Mouse (Mus musculus): ENCODE measurements around the gene Kcp. TPM values are rescaled to one million over a fixed set of nuclear protein-coding genes. Genes with fewer than 3 reads are reported as not detected.
A peak's percentile ranks its signal among the peaks of the same experiment; 100 is the strongest.

Kcp gene
- polyA plus RNA-seq (2015; fragmentation: Nextera tagmentation; extraction: Ambion mirVana) = 20.3 and 20.7 TPM in 2 replicates

DNA sequence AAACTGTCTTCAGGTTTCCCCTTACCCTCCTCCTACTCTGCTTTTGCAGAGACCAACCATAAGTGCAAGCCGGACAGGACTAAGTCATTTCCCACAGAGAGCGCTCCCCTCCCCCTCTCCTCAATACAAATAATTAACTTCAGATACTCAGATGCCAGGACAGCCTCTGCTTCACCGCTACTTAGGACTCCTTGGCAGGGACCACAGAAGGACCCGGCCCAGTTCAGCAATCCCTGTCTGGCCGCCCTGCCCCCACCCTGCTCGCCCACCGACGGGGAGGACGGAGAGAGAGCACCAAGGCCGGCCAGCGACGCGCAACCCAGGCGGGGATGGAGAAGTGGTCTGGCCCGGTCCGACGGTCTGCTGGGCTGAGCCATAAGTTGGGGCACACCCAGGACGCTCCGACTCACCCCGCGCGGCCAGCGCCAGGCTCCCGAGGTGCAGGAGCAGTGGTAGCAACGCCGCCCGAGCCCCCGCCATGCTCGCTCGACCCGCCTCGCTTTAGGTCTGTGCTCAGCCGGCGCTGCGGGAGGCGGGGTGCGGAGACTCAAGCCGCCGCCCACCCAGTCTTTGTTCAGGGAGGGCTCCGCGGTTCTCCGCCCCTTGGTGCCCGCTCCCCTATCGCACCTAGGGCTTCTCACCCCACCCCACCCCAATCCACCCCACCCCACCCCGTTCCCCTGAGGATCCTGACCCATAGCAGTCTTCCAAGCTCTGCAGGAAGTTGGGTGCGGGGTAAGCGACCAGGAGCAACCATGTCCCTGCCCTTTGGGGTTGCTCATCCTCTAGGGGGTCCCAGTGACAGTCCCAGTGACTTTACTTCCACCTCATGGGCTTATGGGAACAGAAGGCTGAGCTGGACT is at the start of gene Kcp:
TSS of gene Kcp (minus strand) at position 506 of the 863 bp plus-strand sequence.
- Histone ChIP-seq H3K4me2 (peak within 1 kb of the TSS; percentile 72), H3K9me3 (no peaks in the 10 kb centered on the region), H3K4me1 (peaks cover 24% of the 10 kb centered on the region), H3K4me3 (replicated peaks) (peak within 1 kb of the TSS; percentile 54), H3K27ac (peak within 1 kb of the TSS; percentile 28; the same call in 1 of the 2 replicates), H3K9ac (peak within 1 kb of the TSS; percentile 31), H3K27me3 (replicated peaks) (no peaks in the 10 kb centered on the region), H3K36me3 (no peaks in the 10 kb centered on the region)
- peak; percentile 51 for ATAC-seq (ENCODE audit: insufficient read depth, low FRiP score, low read depth)
- WGBS = 1% methylated on average over 38 of the region's 47 CpGs

DNA sequence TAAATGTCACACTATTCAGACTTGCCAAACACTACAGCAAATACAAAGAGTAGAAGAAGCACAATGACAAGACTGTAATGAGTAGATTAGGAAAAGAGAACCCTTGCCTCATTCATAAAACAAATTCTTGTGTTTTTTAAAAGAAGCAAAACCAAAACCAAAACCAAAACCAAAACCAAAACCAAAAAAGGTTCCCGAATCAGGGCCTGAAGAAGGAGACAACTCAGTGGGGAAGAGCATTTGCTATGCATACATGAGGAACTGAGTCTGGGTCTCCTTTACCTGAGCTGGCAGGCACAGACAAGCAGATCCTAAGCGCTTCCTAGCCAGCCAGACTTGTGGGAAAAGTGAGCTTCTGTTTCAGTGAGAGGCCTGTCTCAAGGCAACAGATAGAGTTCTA is 49.4 kb upstream of the Kcp start:
- Histone ChIP-seq H3K9me3 (no peaks in the 10 kb centered on the region), H3K27me3 (replicated peaks) (no peaks in the 10 kb centered on the region), H3K27ac (no peak overlapping the region), H3K4me1 (no peaks in the 10 kb centered on the region), H3K9ac (no peak overlapping the region), H3K4me3 (replicated peaks) (no peak overlapping the region), H3K4me2 (no peak overlapping the region), H3K36me3 (peaks cover 38% of the 10 kb centered on the region)
- 94% methylated on average over 2 of the region's 2 CpGs for WGBS
- ATAC-seq (ENCODE audit: insufficient read depth, low FRiP score, low read depth) = no peak

DNA sequence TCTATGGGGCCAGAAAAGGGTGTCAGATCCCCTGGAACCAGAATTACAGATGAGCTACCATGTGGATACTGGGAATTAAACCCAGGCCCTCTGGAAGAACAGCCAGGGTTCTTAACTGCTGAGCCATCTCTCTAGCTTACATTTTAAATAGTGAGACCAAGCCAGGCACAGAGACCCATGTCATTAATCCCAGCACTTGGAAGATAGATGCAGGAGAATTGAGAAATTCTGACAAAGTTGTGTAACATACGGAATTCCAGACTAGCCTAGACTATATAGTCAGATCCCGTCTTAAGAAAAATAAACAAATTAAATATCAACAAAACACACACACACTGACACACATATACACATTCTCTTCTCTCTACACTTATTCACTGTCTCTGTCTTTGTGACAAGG is 44.8 kb upstream of the Kcp start:
- no peak overlapping the region for H3K4me2 ChIP-seq
- no peak overlapping the region for H3K4me3 ChIP-seq (replicated peaks)
- no peaks in the 10 kb centered on the region for H3K9me3 ChIP-seq
- ATAC-seq (ENCODE audit: insufficient read depth, low FRiP score, low read depth) = no peak
- peaks cover 43% of the 10 kb centered on the region for H3K36me3 ChIP-seq
- no peaks in the 10 kb centered on the region for H3K4me1 ChIP-seq
- H3K9ac ChIP-seq = no peak overlapping the region
- no peaks in the 10 kb centered on the region for H3K27me3 ChIP-seq (replicated peaks)
- WGBS = 54% methylated on average over 2 of the region's 2 CpGs
- H3K27ac ChIP-seq = no peak overlapping the region

DNA sequence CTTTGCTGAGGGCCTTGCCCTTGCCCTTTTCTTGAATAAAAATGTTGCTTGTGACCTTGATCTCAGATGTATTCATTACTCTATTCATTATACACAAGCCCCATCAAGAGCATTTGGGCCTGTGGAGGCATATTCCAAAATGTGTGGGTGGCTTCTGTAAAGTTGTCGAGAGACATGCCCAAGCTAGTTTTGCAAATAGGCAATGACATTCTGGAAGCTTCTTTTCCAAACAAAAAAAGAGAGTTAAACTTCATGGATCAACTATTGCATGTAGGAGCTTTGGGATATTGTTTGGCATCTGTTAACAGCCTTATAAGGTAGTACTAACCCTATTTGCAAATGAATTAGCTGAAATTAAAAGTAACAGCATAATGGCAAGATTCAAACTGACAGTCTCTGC is 40.3 kb upstream of the Kcp start:
- Histone ChIP-seq H3K4me3 (replicated peaks) (no peak overlapping the region), H3K9ac (no peak overlapping the region), H3K27ac (peak overlapping the region; percentile 50; the same call in 1 of the 2 replicates), H3K4me2 (no peak overlapping the region), H3K4me1 (no peaks in the 10 kb centered on the region), H3K27me3 (replicated peaks) (no peaks in the 10 kb centered on the region), H3K36me3 (peaks cover 44% of the 10 kb centered on the region; the same call in 1 of the 2 replicates), H3K9me3 (no peaks in the 10 kb centered on the region)
- 90% methylated on average over 1 of the region's 1 CpGs for WGBS
- ATAC-seq (ENCODE audit: insufficient read depth, low FRiP score, low read depth) = no peak

DNA sequence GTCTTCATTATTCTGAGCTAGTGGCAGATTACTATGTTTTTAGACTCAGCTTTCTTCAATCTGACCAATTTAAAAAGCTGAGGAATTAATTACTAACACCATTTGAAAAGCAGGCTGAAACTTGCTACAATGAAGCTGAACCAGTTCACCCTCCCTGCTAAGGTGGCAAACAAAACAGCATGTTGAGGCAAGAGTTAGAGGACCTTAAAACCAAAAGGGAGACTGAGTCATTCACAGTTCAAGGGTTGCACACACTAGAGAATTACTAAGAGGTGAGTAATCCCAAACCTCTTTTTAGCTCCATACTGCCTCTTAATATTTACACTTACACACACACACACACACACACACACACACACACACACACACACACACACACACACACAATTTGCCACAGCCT is 39.8 kb upstream of the Kcp start:
- Histone ChIP-seq H3K9ac (no peak overlapping the region), H3K27me3 (replicated peaks) (no peaks in the 10 kb centered on the region), H3K27ac (no peak overlapping the region), H3K4me2 (no peak overlapping the region), H3K4me1 (no peaks in the 10 kb centered on the region), H3K36me3 (peaks cover 49% of the 10 kb centered on the region; the same call in 1 of the 2 replicates), H3K9me3 (no peaks in the 10 kb centered on the region), H3K4me3 (replicated peaks) (no peak overlapping the region)
- ATAC-seq (ENCODE audit: insufficient read depth, low FRiP score, low read depth) = peak; percentile 35; the same call in 1 of the 2 replicates

DNA sequence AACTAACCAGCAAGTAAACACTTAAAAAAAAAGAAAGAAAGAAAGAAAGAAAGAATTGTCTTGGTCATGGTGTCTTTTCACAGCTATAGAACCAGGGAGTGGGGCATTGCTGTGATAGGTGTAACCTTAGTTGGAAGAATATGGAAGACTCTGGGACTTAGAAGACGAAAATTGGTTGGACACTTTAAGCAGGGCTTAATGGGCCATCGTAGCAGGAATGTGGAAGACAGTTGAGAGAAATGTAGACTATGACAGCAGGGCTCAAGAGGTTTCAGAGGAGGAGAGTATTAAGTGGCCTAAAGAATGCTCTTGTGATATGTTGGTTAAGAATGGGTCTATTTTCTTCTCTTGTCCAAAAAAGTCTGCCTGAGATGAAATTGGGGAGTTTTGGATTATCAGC is 37.9 kb upstream of the Kcp start:
- no peak overlapping the region for H3K9ac ChIP-seq
- no peaks in the 10 kb centered on the region for H3K4me1 ChIP-seq
- ATAC-seq (ENCODE audit: insufficient read depth, low FRiP score, low read depth) = no peak
- whole genome bisulfite sequencing = 98% methylated on average over 2 of the region's 2 CpGs
- H3K4me3 ChIP-seq (replicated peaks) = no peak overlapping the region
- no peak overlapping the region for H3K27ac ChIP-seq
- no peaks in the 10 kb centered on the region for H3K27me3 ChIP-seq (replicated peaks)
- H3K4me2 ChIP-seq = no peak overlapping the region
- peaks cover 45% of the 10 kb centered on the region for H3K36me3 ChIP-seq
- no peaks in the 10 kb centered on the region for H3K9me3 ChIP-seq

DNA sequence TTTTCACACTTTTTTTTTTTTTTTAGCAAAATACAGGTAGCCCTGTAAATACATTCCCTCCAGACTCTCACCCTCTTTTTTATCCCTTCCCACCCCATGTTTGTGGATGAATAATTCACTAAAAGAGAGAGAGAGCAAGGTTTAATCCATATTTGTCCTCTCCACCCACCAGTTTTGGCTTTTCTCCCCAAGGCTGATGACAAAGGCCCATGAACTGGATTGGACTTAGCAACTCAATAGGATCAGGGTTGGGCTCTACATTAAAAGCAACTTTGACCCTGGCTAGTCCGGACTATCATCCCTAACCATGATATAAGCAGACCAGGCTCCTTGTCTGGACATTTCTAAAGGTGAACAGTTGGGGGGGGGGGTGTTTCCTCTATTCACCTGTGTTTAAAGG is 33.2 kb upstream of the Kcp start:
- no peaks in the 10 kb centered on the region for H3K4me1 ChIP-seq
- ATAC-seq (ENCODE audit: insufficient read depth, low FRiP score, low read depth) = no peak
- H3K27me3 ChIP-seq (replicated peaks) = no peaks in the 10 kb centered on the region
- H3K4me3 ChIP-seq (replicated peaks) = no peak overlapping the region
- peaks cover 40% of the 10 kb centered on the region for H3K36me3 ChIP-seq
- no peak overlapping the region for H3K9ac ChIP-seq
- WGBS = 83% methylated on average over 1 of the region's 1 CpGs
- no peak overlapping the region for H3K4me2 ChIP-seq
- no peaks in the 10 kb centered on the region for H3K9me3 ChIP-seq
- no peak overlapping the region for H3K27ac ChIP-seq

DNA sequence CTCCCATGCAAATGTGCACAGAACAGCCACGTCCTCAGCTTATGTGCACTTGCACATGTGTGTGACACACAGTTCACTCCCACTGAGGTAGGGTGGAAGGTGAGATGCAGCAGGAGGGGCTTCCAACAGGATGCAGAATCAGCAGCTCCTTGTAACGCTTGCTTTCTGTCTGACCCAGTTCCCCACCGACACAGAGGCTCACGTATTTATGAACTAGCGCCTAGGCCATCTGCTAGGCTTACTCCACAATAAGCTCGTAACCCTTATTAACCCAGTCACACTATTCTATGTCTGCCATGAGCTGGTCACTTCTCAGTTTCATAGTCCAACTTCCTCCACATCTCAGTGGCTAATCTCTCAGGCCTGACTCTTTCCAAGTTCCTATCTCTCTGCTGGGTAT is 32.5 kb upstream of the Kcp start:
- Histone ChIP-seq H3K4me2 (no peak overlapping the region), H3K36me3 (peaks cover 33% of the 10 kb centered on the region), H3K27me3 (replicated peaks) (no peaks in the 10 kb centered on the region), H3K9ac (no peak overlapping the region), H3K9me3 (no peaks in the 10 kb centered on the region), H3K4me1 (peaks cover 3% of the 10 kb centered on the region; the same call in 1 of the 2 replicates), H3K27ac (no peak overlapping the region), H3K4me3 (replicated peaks) (no peak overlapping the region)
- 78% methylated on average over 6 of the region's 6 CpGs for WGBS
- ATAC-seq (ENCODE audit: insufficient read depth, low FRiP score, low read depth) = no peak

DNA sequence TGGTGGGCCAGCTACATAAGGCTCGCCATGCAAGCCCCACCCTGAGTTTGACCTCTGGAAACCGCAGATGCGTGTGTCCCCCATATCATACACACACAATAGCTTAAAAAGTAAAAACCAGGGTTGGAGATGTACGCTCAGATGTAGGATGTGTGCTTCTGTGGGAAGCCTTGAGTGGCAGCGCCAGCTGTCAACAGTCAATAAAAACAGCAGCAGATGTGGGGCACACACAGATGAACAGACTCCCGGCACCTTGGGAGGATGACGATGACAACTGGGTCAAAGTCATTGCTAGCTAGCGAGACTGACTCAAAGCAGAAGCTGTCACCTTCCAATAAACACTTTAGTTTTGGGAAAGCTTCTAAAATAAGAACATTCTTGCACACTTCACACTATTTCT is 31.8 kb upstream of the Kcp start:
- Histone ChIP-seq H3K9me3 (no peaks in the 10 kb centered on the region), H3K27me3 (replicated peaks) (no peaks in the 10 kb centered on the region), H3K9ac (no peak overlapping the region), H3K4me2 (no peak overlapping the region), H3K4me1 (peaks cover 3% of the 10 kb centered on the region; the same call in 1 of the 2 replicates), H3K4me3 (replicated peaks) (no peak overlapping the region), H3K36me3 (peaks cover 27% of the 10 kb centered on the region), H3K27ac (no peak overlapping the region)
- ATAC-seq (ENCODE audit: insufficient read depth, low FRiP score, low read depth) = no peak
- 81% methylated on average over 8 of the region's 8 CpGs for WGBS

DNA sequence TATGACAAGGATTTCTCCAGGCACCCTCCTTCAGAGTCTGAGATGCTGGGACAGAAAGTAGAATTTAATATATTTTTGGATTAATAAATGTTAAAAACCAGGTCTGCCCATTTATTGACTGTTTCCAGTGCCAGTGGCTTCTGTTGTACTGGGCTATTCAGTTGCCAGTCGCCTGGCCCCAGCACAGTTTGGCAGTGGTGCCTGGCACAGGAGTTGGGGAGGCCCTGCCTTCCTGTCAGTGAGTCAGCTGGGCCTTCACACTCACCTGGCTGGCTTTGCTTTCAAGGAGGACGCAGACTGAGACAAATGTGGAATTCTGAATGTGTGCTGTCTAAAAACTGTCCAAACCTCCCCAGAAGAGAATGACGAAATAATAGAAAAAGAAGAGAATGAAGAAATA is 29.5 kb upstream of the Kcp start:
- no peak overlapping the region for H3K27ac ChIP-seq
- no peak overlapping the region for H3K9ac ChIP-seq
- peaks cover 3% of the 10 kb centered on the region; the same call in 1 of the 2 replicates for H3K4me1 ChIP-seq
- WGBS = 83% methylated on average over 3 of the region's 3 CpGs
- H3K9me3 ChIP-seq = no peaks in the 10 kb centered on the region
- H3K27me3 ChIP-seq (replicated peaks) = no peaks in the 10 kb centered on the region
- peaks cover 18% of the 10 kb centered on the region for H3K36me3 ChIP-seq
- no peak overlapping the region for H3K4me3 ChIP-seq (replicated peaks)
- no peak for ATAC-seq (ENCODE audit: insufficient read depth, low FRiP score, low read depth)
- no peak overlapping the region for H3K4me2 ChIP-seq

DNA sequence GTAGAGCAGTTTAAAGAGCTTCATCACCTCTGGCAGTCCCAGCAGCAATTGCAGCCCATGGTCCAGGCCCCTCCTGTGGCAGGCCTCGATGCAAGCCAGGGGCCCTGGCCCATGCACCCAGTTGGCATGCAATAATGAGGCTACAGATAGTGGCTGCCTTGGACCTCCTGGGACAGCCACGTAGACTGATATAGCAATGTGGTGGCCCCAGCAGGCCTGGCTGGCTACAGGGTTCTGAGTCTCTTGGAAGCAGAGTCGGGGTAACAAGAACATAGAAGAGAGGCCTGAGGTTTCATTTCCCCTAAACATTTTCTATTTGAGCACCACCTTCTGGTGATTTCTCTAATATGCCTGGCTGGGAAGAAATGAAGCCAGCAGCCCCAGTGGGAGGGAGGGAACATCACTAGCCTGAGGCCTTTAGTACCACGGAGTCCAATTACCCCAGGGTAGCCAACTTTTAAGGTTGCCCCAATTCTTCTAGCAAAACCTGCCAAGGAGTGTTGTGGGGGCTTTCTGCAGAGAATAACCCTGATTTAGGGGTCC is 29.0 kb upstream of the Kcp start:
- Histone ChIP-seq H3K4me3 (replicated peaks) (no peak overlapping the region), H3K4me1 (peaks cover 3% of the 10 kb centered on the region; the same call in 1 of the 2 replicates), H3K9ac (no peak overlapping the region), H3K4me2 (no peak overlapping the region), H3K27me3 (replicated peaks) (no peaks in the 10 kb centered on the region), H3K27ac (no peak overlapping the region), H3K36me3 (peaks cover 13% of the 10 kb centered on the region), H3K9me3 (no peaks in the 10 kb centered on the region)
- 65% methylated on average over 4 of the region's 4 CpGs for WGBS
- no peak for ATAC-seq (ENCODE audit: insufficient read depth, low FRiP score, low read depth)

DNA sequence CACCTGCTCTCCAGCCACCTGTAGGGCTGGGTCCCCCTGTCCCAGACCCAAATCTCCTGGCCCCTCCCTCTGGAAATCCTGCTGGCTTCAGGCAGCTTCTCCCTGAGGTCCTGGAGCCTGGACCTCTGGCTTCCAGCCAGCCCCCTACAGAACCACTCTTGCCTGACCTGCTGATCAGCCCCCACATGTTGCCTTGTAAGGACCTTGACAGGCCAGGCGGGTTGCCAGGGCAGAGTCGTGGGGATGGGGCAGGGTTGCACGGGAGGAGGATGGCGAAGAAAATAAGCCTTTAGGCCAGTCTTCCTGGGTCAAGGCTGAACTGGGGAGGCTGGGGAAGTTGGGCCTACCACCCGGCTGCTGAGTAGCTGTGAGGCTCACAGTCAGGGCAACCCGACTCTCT is 27.6 kb upstream of the Kcp start:
- Histone ChIP-seq H3K9me3 (no peaks in the 10 kb centered on the region), H3K27ac (no peak overlapping the region), H3K4me1 (peaks cover 3% of the 10 kb centered on the region; the same call in 1 of the 2 replicates), H3K27me3 (replicated peaks) (no peaks in the 10 kb centered on the region), H3K9ac (no peak overlapping the region), H3K4me2 (no peak overlapping the region), H3K36me3 (peaks cover 4% of the 10 kb centered on the region), H3K4me3 (replicated peaks) (no peak overlapping the region)
- WGBS = 60% methylated on average over 6 of the region's 6 CpGs
- 0 out of 2 replicates have a peak, but pooled peaks have one; percentile 33 for ATAC-seq (ENCODE audit: insufficient read depth, low FRiP score, low read depth)
